Mouse (Mus musculus): ENCODE results near the gene Hltf. TPM values are rescaled to one million over a fixed set of nuclear protein-coding genes. Genes with fewer than 3 reads are reported as not detected.
"Not testable (repeated sequence)": the region's sequence is repeated elsewhere in the genome, so short reads cannot be mapped to it uniquely, and the experiment has no call there.

Hltf gene
- total RNA-seq, 2 experiments from 2014 or later = 13.4 to 15.1 TPM

GRCm38 (mm10) chr3:20104776-20105175 lies 47.2 kb downstream of the Hltf start:
- no peak for DNase-seq

DNA sequence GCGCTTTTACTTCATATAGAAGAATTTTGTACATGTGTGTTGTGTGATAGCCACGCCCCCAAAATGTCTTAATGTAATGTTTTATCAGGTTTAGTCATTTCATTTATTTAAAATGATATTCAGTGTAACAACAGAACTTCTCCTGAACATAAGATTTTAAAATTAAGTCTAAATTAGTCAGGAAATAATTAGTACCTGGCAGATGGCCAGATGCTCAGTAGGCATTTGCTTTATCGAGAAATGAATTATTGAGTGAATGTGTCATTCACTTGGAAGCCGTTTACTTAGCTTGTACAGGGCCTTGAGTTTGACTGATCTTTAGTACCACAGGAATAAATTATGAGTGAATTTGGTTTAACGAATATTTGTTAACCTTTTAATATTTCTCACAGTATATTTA lies 51.3 kb downstream of the Hltf start:
- DNase-seq = no peak

- DNase-seq = no peak
These were observed 54.3 kb downstream of the Hltf start for GRCm38 (mm10) chr3:20111913-20112312.

- DNase-seq = no peak
These were observed 61.5 kb downstream of the Hltf start for GRCm38 (mm10) chr3:20119044-20119591.

DNA sequence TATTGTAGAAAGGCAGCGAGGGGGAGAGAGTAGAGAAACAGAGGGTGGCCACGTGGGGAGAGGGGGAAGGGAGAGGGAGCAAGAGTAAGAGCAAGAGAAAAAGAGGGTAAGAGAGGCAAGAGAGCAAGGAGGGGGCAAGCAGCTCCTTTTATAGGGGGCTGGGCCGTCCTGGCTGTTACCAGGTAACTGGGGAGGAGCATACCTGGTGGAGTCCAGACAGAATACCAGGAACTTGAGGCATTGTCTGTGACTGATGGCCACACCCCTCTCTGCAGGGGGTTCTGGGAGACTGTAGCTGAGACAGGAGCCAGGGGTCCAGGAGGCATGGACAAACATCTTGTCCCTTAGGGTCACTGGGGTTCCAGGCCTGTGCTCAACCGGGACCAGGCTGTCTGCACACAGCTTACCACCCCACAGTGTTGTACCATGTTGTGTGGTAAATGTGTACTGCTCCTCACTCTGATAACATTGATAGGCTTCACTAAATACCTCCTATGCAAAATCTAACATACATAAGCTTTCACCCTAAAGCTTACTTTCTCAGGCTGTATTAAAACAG lies 62.2 kb downstream of the Hltf start:
- DNase-seq = no peak

GRCm38 (mm10) chr3:20121582-20121981 lies 64.0 kb downstream of the Hltf start:
- DNase-seq = not testable (repeated sequence)

- no peak for DNase-seq
These were observed 68.0 kb downstream of the Hltf start for GRCm38 (mm10) chr3:20125604-20126003.

DNA sequence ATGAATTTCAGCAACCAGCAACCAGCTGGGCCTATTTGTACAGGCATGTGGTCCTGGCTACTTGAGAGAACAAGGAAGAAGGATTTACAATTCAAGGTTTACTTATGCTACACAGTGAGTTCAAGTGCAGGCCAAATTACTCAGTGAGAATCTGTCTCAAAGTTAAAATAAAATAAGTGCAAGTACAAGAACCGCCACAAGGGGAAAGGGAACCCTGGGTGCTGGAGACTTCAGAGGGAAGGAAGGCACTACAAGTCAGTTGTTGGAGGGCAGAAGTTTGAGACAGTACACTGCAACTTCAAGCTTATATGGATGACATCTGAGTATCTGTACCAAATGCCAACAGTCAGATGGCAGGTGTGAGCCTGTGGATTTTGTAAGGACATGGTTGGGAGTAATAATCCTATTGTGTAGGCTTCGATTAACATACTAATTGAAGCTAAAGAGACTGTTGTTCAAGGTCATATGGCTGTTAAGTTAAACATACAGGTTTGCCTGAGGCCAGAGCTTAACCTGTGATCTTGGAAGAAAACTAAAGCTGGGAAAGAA lies 69.5 kb downstream of the Hltf start:
- no peak for DNase-seq

GRCm38 (mm10) chr3:20129491-20129890 lies 71.9 kb downstream of the Hltf start:
- DNase-seq = no peak

DNA sequence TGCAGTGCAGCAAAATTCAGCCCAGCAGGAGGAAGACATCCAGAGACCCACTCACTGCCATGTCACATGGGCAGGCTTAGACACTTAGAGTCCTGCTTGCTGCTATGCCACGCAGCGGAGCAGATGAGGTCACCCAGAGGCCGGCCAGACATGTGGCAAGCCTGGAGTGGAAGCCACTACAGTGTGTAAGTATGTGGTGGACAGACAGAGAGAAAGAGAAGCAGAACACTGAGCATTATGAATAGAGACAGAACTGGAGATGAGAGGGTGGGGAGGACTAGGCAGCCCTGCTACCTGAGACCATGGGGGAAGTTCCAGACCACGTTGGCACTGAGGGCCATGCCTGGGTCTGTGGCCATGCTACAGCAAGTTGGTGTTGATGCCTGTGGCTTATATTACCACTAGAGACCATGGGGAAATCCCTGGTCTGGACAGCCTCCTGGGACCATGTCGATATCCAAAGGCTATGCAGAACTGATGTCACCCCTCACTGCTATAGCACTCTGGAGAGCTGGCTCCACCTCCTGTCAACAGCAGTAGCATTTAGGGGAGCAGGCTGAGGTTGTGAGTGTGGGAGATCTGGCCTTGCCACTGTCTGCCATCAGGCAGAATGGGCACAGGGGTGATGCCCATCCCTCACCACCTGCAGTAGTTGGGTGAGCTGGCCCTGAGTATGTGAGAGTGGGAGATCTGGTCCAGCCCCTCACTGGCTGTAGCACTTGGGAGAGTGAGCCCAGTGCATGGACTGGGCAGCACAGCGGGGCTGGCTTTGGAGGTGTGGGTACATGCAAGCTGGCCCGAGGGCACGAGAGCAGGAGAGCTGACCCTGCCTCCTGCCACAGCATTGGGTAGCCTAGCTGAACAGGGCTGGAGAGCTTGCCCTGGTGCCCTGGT lies 73.1 kb downstream of the Hltf start:
- DNase-seq = peak; percentile 55

DNA sequence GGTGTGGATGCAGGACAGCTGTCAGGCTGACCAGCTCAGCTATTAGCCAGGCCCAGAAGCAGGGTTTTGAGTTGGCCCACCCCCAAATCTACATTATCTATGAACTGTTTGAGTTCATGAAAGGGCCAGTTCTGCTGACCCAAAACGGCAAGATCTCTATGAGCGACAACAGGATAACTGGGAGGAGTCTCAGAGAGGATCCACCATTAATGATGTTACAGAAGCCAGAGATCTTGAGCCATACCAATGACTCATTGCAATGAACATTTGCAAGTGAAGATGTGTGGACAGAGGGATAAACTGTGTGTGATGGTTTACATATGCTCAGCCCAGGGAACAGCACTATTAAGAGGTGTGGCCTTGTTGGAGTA lies 73.7 kb downstream of the Hltf start:
- no peak for DNase-seq

DNA sequence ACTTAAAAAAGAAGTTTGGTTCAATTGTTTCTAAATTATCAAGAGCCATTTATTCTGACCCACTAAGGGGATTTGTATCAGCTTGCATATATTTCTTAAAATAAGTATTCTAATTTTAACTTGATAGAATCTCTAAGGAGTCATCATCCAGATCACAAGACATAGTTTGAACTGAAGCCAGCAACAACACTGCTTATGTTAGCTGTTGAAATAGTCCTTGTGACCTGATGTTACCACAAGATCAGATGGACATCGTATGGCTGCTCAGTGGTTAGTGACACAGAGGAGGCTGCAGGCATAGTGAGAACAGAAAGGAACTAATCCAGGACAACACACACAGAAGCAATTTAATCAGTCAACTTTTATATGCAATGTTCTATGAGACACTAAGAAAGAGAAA lies 75.1 kb downstream of the Hltf start:
- no peak for DNase-seq

DNA sequence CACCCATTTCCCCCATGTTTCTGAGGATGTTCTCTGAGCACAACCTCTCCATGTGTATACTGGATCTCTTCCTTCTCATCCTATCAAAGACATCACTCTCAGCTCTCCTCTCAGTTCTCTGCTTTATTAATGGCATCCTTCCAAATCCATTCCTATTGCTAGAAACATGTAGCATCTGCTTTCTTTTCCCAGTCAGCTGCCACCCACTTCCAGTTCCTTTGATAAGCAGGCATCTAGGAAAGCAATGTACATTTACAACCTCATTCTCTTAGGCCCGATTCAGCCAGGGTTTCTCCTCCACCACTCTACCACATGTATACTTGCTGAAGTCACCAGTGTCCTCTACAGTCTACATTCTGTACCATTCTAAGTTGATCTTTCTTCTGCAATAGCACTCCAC lies 76.1 kb downstream of the Hltf start:
- no peak for DNase-seq

- no peak for DNase-seq
These were observed 76.9 kb downstream of the Hltf start for GRCm38 (mm10) chr3:20134545-20134944.

- DNase-seq = no peak
These were observed 79.4 kb downstream of the Hltf start for GRCm38 (mm10) chr3:20136868-20137581.

DNA sequence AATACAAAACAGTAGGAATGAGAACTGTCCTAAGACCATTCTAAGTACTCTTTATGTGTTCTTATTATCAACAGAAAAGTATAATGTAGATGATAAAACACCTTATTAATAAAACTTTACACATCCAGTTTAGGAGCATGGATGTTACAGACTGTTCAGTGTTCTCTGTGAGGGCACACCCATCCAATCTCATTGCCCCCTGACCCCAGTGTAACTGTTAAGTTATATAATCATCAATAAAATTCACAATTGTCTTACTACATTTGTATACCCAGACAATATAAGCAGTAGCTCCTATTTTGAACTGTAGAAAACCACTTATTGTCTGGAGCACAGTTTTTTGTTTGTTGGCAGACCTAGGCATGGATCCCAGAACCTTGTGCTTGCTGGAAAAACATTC lies 83.6 kb downstream of the Hltf start:
- DNase-seq = no peak

DNA sequence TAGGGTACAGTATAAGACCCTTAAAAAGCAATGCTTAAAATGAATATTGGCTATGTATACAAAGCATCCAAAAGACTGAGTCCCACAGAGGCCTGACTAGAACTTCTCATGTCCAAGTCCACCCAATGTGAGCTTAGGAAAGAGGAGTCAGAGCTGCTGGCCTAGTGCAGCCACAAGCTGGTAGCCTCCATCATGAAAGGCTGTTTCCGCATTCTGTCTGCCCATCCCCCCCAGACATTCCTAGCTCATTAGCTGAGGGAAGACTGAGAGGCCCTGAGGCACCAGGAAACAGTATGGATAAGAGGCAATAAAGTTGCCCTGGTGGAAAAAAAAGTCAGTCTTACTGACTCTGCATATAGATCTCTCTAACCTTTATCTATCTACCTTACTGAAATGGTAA lies 84.1 kb downstream of the Hltf start:
- no peak for DNase-seq

- no peak for DNase-seq
These were observed 84.5 kb downstream of the Hltf start for GRCm38 (mm10) chr3:20142101-20142500.

- DNase-seq = no peak
These were observed 85.0 kb downstream of the Hltf start for GRCm38 (mm10) chr3:20142576-20142975.

DNA sequence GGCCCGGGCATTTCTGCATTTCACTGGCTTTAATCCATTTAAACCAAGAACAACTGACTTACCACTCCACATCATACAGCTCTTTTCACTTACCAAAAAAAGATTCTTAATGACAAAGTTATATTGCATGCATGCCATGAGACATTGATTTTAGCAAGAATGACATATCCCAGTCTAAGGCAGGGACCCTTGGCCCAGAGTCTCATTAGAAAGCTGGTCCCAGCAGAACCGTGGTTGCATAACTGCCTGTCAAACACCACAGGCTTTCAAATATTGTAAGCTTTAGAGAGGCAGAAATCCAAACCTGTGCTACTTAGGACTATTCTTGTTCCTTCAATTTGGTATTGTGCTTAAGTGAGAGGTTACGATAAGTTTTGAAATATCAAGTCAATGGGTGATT lies 86.1 kb downstream of the Hltf start:
- no peak for DNase-seq

DNA sequence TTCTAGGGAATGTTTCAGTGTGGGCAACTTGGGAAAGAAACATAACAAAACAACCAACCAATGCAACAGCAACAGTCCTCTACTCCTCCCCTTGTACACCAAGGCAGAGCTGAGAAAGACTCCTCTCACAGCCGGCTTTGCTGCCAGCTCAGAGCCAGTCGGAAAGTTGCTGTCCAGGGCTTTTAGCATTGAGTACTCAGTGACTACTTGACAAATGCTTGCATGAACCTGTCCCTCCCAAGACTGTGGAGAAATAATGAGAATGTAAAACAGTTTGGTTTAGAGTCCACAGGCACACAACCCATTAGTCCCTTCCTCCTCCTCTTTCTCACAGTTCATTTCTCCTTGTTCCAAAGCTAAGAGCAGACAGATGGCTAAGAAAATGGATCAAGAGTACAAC lies 86.8 kb downstream of the Hltf start:
- no peak for DNase-seq

DNA sequence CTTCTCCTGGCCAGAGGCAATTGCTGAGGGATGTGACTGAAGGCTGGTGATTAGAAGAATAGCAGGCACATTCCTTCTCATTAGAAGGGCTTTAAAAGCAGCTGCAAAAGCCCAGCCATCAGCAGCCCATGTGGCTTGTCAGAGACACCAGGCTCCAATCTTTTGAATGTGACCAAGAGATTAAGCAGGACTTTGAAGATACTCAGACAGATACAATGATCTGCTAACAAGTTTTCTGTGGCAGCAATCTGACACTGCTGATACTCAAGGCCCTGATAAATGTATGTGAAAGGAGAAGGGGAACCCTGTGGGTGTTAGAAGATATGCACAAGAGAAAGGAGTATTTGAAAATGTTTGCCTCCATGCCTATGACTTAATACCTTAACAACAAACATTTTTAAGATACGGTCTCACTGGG lies 88.1 kb downstream of the Hltf start:
- DNase-seq = no peak

- no peak for DNase-seq
These were observed 89.3 kb downstream of the Hltf start for GRCm38 (mm10) chr3:20146884-20147395.

Data from heart, postnatal 4 days (tissue).